Mouse (Mus musculus): ENCODE data around the gene Adamts9.

The Adamts9 gene

DNA sequence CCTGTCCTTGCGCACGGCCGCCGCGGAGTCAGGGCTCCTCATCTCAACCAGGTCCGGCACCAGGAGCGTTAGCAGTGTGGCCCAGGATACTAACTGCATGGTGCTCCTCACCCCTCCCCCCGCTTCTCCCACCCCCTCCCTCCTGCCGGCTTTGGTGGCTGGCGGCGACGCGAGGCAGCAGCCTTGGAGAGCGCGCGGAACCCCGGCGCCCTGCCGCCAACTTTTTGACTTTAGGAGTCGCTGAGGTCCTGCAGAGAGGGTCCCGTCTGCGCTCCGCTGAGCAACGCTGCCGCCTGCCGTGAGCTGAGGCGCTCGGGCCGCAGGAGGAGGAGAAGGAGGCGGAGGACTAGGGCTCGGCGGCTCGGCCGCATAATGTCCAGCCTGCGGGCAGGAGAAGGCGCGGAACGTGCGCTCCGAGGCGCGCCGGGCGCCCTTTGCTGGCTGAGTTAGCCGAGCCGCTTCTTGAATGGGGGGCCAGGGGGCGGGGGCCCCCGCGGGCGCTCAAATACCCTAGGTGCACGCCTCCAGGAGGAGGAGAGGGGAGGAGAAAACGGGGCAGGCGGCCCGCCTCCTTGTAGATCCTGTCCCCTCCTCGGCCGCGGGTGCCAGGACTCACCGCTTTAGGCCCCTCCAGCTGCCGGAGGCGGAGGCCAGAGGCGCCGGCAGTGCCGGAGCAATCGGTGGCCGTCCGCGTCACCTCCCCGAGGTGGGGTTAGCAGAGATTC, at the start of gene Adamts9:
TSS of gene Adamts9 (minus strand) at position 436 of the 725 bp plus-strand sequence.
- DNase-seq (ENCODE audit: low spot score): no peak

DNA sequence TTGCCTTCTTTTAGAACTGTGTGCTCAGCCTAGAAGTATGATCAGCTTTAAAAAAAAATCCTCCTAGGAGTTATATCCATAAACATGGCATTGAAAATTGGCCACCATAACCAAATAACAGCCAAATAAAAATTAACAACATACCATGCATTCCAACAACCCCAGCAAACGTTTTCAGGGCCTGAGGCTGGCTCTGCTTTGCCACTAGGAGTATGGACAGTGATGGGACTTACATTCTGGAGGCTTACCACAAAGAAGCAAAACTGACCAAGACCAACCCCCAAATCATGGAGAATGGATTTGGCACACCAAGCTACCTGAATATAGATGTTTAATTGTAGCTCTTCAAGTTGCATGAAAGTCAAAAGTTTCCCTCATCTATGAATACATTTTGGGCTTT, 48.3 kb upstream of the Adamts9 start:
- no peak for DNase-seq (ENCODE audit: low spot score)

DNA sequence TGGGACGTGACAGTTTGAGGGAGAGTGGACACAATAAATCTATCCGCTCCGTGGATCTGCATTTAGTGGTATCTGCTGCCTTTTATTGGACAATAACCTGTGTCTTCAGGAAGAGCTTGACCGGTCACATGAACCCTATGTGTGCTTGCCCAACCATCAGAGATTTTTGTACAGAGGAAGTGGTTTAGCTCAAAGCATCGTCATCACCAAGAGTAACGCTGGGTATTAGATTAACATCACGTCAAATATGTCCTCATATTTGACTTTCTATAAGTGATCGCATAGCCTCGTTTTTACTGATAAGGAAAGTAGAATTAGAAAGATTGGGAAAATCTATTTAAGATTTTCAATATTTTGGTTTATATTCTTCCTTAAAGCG, 45.3 kb upstream of the Adamts9 start:
- DNase-seq (ENCODE audit: low spot score): no peak

DNA sequence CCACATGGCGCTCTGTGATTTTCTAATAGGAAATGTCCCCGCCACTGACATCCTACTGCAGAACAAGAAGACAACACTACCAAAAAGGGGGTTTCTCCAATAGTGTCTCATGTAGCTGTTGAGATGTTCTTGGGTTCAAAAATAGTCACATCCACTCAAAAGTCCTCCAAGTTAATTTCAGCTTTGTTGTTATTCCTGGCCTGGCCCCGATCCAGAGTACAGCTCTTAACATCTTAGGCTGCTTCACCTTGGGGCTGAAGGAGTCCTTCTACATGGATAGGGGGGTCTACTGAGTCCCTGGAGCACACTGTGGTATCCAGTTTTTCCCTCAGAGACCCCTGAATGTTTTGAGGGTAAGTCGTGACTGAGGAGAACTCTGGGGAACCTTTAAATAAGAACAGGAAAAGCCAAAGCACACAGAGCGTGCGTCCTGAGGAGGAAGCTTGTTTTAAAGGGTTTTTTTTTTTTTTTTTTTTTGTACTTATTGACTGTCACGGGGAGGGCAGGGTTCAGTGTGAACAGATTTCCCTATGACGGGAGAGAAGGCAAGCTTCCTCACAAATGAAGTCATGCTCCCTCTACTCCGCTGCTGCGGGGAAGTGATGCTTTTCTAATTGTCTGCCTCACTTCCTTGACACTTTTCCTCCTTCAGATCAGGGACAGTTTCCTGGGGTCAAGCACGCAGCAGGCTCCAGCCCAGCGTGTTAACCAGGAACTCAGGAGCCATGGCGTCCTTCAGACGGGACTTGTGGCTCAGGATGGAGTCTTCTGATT, 44.7 kb upstream of the Adamts9 start:
- DNase-seq (ENCODE audit: low spot score): no peak

DNA sequence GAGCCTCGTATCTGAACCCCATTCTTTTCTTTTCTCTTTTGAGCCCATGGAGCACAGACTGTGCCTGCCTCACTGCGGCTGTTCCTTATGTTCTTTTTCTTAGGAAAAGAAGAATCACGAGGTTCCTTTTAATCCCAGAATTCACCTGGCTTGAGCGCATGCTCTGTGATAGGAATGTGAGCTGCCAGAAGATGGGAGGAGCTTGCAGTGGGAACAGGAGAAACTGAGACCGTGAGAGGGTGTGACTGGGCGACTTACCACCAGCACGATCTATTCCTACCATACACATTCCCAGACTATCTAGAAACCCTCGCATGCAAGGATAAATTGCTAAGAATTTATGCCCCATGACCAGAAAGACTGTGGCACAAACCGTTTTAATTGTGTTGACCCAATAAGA, 44.1 kb upstream of the Adamts9 start:
- DNase-seq (ENCODE audit: low spot score): no peak

DNA sequence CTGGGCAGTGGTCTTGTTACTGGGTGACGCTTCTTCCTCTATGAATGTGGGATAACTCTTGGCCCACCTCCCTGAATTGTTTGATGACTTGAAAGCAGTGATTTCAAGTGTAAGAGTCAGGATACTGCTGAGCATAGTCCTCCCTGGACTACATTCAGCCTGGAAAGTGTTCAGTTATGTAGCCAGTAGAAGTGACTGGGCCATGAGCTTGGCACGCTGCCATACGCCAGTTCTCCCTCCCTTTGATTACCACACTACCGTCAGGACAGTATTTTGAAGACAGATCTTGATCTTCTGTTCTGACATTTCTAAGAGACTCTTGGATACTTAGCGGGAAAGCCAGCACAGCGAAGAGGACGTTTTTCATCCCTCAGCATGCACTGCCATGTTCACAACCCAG, 40.1 kb upstream of the Adamts9 start:
- no peak for DNase-seq (ENCODE audit: low spot score)

DNA sequence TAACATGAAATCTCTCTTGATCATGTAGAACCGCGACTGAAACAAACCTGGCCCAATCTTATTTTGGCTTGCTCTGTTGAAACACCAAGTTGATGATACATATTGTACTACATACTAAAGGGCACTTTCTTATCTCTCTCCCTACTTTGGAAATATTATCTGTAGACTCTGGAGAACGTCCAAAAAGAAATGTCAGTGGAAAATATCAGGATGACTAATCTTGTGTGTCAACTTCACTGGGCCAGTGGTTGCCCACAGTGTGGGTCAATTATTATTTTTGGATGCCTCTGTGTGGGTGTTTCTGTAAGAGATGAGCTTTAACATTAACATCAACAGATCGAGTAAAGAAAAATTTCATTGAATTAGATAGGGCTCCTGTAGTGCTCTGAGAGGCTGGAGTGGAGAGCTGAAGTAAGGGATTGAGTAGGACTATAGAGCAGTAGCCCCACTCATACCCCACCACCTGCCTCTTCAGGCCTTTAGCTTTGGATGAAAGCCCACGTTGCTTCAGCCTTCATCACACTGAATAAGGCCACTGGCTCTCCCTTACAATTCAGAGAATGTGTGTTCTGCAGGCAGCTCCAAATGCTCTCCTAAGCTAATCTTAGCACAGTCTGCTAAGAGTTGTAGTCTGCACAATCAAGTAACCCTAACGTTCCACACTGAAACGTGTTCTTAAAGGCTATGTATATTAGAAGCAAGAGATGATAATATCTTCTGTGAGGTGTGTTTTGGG, 38.3 kb upstream of the Adamts9 start:
- DNase-seq (ENCODE audit: low spot score): no peak

DNA sequence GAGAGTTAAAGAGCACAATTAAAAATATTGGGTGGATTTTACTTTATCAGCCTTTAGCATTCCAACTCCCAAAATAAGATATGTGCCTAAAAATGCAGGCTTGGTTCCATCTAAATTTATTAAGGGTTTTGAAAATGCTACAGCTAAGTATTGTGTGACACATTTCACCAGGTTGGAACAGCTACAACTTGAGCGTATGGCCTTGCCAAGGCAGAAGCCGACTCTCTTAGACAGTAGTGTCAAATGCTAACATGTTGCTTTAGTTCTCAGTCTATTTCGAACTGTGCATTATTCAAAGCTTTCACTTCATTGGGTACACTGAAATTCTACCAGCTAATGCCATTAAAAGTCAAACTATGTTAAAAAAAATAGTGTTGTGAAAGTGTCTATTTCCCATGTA, 30.0 kb upstream of the Adamts9 start:
- DNase-seq (ENCODE audit: low spot score): no peak

DNA sequence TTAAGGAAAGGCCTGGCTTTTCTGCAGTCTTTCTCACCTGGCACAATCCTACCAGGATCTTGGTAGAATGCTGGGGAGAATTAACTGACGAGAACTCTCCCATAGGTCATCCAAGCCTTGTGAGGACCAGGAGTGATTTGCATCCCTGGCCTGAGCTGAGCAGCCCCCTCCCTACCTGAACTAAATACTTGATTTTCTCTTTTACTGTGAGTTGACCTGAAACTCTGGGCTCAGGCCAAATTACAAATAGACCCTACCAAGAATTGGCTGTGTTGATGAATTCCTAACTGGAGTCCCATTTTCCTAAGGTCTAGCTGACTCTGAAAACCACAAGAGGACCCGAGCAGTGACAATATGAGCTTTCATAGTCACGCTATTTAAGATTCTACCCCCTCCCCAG, 25.4 kb upstream of the Adamts9 start:
- DNase-seq (ENCODE audit: low spot score): no peak

DNA sequence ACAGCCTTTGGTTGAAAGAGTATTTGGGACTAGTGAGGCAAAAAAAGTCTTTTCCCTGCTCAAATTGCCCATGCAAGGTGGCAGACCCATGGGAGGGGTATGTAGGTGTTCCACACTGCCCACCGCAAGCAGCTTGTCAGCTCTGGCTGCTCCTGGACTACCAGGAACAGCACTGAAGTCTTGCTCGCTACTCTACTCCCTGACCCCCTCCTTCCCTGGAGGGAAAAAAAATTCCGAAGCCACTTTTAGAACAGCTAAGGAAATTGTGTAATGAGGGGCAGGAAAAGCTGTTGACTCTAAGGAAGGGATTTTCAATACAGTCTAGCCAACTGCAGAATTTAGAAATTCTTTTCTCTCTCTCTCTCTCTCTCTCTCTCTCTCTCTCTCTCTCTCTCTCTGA, 24.9 kb upstream of the Adamts9 start:
- DNase-seq (ENCODE audit: low spot score): no peak

DNA sequence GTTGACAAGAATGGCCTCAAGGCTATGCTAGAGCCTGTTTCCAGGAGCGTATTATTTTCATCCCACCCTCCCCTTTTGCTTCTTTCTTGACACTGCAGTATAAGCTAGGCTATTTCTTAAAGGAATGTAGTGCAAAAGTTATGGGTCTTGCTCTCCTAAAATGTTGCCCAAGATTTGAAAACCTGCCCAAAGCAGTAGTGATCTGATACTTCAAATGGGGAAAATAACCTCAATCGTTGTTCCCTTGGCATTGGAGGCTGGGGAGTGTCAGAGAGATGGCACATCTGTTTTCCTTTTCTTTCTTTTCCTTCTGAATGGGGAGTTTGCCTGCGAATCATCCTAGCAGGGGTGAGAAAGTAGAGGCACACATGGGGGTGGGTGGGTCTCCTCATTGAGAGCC, 19.7 kb upstream of the Adamts9 start:
- DNase-seq (ENCODE audit: low spot score): no peak

DNA sequence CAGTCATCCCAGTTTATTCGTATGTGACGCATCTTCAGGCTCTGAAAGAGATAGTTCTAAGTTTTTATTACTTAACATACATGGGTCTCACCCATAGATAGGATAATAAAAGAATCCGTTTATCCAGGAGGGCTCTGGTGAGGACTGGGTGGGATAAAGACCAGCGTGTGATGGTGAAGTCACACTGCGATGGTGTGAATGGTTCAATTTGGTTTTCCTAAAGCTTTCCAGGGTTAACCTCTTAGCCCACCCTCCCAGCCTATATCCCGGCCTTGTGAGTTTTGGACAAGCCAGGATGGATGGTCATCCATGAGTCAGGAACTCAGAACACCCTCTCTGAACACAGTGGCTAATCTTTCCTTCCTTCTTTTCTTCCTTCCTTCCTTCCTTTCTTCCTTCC, 17.7 kb upstream of the Adamts9 start:
- DNase-seq (ENCODE audit: low spot score): no peak

DNA sequence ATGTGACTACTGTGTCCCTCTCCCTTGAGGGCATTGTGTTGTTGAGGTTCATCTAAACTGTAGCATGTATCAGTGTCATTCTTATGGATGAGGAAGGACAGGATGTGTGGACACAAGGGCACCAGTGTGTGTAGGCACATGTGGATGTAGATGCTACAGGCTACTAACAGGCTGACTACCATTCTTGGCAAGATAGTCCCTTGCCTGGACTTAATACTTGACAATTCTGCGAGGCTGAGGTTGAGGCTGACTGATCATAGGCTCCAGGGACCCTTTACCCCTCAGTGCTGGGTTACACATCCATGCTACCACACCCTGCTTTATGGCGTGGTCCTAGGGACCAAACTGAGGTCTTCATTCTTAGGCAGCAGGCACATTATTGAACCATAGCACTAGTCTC, 16.1 kb upstream of the Adamts9 start:
- DNase-seq (ENCODE audit: low spot score): no peak

DNA sequence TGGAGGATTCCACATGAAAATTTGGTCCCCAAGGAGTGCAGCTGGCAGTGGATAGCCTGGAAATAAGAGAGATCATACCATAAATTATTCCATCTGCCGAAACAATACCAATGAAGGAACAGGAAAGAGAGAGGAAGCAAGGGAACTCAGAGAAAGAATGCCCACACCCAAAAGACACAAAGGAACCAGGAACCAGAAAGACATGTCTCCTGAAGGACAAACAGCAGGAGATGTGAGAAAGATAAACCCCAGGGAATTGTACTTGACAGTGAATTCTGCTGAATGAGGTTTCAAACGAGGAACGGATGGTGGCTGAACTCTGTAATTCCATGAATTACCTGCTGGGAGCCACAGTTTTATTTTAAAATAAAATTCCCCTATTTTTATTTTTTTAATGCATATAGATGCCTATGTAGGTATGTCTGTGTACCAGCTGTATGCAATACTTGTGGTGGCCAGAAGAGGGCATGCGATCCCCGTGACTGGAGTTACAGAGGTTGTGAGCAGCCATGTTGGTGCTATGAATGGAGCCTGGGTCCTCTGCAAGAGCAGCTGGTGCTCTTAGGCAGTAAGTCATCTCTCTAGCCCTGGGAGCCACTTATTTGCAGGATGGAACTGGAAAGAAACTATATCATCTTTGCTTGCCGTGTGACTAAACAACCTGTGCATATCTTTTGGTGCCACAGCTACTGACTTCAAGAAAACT, 4.2 kb upstream of the Adamts9 start:
- DNase-seq (ENCODE audit: low spot score): no peak

DNA sequence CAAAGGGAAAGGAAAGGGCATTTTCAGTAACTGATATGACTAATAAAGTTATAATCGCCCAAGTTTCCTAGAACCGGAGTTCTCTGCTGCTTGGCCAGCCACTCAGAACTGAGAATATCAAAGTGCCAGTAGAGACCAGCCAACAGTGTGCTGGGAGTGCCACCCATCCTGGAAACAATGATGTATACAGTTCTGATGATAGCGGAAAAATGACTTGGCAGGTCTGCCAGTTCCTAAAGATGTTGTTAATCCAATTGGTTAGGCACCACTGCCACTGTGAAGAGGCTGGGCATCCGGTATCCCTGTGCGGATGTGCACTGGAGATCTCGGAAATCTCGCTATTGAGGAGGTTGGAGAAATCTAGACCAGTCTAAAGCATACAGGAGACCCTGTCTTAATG, 1.4 kb upstream of the Adamts9 start:
- DNase-seq (ENCODE audit: low spot score): no peak

DNA sequence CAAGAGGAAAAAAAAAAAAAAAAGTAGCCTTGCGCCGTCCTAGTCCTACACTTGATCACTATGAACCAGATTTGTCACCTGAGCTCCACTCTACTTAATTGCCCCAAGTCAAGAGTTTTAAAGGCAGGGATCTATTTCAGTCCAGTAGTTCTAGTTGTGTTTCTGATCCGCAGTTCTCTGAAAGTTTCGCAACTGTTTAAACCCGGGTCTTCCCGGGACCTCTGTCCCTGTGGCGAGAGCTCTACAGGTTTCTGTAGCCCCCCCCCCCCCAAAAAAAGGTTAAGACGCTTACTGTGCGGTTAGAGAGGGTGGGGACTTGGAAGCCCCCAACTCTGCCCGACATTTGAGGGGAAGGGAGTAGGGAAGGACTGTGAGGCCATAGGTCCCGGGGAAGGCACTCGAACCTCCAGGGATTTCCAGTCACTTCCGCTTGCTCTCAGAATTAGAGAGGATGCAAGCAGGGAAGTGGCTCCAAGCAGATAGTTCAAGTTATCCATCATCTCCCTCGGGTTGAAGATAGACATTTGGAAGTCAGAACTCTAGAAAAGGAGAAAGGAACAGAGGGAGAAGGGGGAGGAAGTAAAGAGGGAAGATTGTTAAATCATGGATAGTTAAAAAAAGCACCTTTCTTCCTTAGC, 875 bp upstream of the Adamts9 start:
- DNase-seq (ENCODE audit: low spot score): no peak

DNA sequence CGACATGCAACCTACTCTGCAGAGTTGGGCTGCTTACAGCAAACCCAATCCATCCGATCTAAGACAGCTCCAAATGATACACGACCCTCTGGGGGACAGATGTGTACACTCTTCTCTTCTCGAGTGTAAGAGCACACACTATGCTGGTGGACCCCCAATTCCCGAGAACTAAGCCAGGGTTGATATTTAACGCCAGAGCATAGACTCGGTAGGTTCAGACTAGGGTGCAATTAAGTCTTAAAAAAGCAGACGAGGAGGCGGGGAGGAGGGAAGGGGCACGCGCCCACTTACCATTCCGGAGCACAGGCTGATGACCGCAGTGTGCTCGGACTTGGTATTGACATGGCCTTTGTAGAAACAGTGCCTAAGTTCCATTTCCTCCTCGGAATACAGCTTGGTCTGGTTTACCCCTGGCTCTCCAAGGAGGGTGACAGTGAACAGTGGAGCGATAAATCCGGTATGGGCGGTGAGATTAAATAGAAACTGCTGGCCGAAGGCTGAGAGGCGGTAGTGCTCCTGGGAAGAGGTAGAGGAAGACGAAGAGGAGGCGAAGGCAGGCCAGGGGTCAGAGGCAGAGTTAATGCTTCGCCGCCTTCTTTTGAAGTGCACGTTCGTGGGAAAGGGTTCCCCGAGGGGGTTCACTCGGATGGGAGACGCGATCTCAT, 1.4 kb downstream of the Adamts9 start:
- DNase-seq (ENCODE audit: low spot score): no peak

DNA sequence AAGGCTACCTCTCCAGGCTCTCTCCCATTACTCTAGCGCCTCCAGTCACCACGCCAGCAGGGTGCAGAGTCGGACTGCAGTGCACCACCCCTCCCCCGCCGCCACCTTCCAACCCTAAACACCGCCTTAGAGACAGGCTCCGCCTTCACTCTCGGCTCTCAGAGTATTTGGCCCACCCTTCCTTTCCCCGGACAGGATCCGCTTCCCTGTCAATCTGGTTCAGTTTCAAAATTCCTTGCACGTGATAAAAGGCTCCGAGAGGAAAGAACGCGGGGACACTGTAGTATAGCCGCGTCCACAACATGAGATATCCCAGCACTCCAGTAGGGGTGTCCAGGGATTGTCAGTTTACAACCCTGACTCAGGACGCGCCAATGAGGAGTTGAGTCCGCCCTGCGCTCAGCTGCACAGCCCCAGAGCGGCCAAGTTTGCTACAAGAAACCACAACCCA, 2.0 kb downstream of the Adamts9 start:
- peak; percentile 26 for DNase-seq (ENCODE audit: low spot score)

DNA sequence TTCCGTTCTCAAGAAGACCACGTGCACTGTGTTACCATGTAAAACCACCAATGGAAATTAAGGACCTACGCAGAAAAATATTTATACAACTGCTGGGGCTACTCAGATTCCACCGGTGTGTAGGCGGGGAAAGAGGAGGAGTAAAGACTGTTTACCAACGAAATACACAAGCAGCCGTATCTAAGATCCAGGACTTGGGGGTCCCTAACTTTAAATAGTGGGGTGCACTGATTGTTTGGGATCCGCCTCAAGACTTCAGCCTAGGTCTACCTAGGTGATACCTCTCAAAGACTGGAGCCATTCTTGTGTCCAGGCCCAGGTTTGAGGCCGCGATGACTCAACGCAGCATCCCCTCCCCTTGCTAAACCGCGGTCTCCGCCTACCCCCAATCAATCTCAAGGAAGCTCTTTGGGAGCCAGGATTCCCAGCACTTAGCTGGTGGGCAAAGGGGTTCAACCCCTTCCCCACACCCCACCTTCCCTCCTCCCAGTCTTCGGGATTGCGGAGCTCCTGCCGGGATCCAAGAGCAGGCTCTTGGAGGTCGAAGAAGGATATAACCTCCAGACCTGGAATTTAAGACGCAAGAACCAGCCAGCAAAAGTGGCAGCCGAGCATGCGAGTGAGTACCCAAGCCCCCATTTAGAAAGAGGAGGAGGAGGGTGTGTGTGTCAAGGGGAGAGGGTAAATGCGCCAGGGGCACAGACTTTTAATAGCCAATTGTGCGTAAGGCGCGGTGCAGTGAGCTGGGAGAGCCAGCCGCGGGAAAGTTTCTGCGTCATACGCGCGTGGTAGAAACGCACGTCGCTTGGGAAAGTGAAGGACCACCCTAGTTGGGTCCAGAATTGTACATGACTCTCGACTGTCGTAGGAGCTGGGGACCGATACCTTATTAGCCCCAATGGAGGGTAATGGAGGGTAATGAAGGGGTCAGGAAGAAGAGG, 2.8 kb downstream of the Adamts9 start:
- no peak for DNase-seq (ENCODE audit: low spot score)

DNA sequence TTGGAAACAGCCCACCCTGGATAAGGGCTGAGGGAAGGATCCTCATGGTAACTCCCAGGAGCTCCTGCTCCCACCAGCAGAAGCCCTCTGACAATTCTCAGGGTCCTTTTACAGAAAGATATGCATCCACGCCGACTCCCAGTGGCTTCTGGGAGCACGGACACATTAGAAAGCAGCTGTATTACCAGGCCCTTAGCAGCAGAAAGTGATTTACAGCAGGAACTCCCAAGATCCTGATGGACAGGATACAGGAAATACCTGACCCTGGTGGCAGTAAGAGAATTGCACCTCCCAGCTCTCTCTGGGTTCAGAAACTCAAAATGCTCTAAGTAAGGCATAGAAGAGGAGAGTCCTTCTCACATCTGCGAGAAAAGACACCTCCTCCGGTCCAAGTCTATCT, 15.0 kb downstream of the Adamts9 start:
- DNase-seq (ENCODE audit: low spot score): no peak
